Mouse (Mus musculus): ENCODE results near the gene Ift43.

Gene Ift43

GRCm38 (mm10) chr12:86179266-86179665 is 96.9 kb downstream of the Ift43 start:
- no peak for DNase-seq

- DNase-seq, result no peak
Measured at GRCm38 (mm10) chr12:86181320-86181751, 99.0 kb downstream of the Ift43 start.

DNA sequence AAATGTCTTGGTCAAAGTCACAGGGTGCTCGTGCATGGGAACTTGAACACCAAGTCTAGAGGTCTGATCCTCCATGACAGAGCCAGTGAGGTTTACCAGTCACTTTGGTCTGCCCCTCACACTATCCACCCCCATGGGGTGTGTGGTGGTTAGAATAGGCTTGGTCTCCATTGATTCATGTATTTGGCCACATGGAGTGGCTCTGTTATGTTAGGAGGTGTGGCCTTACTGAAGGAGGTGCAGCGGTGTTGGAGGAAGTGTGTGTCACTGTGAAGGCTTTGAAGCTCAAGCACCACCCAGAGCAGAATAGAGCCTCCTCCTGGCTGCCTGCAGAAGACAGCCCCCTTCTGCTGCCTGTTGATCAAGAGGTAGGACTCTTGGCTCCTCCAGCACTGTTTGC is 99.5 kb downstream of the Ift43 start:
- DNase-seq, result no peak

DNA sequence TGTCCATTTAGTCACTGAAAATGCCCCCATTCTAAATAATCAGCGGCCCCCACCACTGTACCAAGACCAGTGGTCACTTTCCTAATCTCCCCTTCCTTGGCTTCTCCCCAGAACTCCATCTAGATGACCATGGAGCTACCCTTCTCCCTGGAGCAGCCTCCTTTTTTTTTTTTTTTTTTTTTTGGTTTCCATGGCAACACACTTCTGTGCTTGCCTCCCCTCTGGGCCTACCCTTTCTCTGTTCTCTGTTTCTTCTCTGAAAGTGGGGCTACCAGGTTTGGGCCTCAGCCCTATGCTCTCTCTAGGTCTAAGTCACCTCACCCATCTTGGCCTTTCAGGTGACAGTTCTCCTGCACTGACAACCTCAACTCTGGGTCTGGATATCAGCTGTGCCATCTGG is 100.1 kb downstream of the Ift43 start:
- DNase-seq, result no peak

- peak; percentile 16 for DNase-seq
Measured at GRCm38 (mm10) chr12:86188161-86188560, 105.8 kb downstream of the Ift43 start.

- no peak for DNase-seq
Measured at GRCm38 (mm10) chr12:86189601-86190323, 107.4 kb downstream of the Ift43 start.

GRCm38 (mm10) chr12:86192036-86192449 is 109.7 kb downstream of the Ift43 start:
- DNase-seq, result no peak

DNA sequence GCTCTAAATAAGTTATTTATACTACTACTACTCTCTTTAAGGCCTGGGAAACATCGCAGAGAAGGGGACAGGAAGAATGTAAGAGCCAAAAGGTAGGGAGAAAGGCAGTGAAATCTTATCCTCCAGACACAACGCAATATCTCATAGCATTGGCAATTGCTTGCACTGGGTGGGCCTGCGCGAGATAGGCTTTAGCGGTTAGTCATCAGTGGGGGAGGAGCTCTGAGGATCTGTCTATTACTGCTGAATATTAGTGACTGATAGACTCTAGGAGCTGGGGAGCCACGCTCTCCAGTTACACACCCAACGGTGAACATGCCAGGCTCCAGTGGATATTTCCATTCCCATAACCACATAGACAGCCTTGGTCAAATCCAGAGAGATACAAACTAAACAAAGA is 114.6 kb downstream of the Ift43 start:
- DNase-seq, result no peak

- no peak for DNase-seq
Measured at GRCm38 (mm10) chr12:86203443-86204057, 121.2 kb downstream of the Ift43 start.

GRCm38 (mm10) chr12:86211099-86211520 is 128.8 kb downstream of the Ift43 start:
- DNase-seq, result no peak
